Mouse (Mus musculus) neutrophil, adult 65 days (primary cell): Measurements from ENCODE around the gene Akr1c13. TPM values are rescaled to one million over a fixed set of nuclear protein-coding genes. Genes with fewer than 3 reads are reported as not detected.

ENCODE experiments used
- total RNA-seq: library from RNA; stranded (reverse); gene quantifications from 2 replicates; pipeline ENCODE4 v1.2.4, GENCODE M21; 2023

Akr1c13 gene
- 5.3 and 6.9 TPM in 2 replicates for total RNA-seq

GRCm38 (mm10) chr13:4190904-4191303, at the start of gene Akr1c13:
Gene Akr1c13 (plus strand): TSS chr13:4191150.

DNA sequence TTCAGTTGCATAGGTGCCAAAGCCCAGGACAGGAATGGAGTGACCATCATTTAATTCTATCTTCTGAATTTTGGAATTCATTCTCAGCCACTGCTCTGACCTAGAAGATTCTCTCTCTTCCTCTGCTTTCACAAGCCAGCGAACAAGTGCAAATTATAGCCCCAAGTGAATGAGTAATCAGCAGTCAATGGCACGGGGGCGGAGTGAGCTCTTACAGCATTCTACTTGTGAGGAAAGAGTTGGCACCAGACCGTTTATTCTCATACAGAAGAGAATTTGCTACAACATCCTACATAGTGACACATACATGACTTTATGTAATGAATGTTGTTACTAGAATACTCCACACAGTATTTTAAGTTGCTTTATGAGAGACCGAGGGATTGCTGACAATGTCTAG, 40.4 kb upstream of the Akr1c13 start, which contains the start of gene Akr1c18:
Akr1c18 (minus strand) TSS at position 137 of the 400 bp plus-strand sequence.

DNA sequence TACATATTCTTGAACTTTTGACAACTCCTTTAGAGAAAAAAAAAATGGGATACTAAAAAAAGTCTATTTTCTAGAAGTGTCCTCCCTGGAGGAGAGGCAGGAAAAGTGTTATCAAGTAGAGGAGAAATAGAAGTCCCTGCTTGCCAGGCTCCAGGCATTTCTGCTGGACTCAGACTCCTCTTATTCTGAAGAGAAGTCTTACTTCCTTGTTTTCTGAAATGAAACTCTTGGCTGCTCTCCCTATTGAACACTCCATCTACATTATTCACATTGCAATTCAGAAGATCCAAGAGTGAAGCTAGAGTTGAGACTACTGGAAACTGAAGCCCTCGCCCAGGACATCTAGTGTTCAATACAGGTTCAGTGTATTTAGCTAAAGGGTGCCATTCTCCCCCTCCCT, 37.5 kb downstream of the Akr1c13 start, which contains the start of gene Akr1c19:
Akr1c19 (plus strand) TSS at position 260 of the 400 bp plus-strand sequence.

Other genes starting within 250 kb of the Akr1c13 start
- not detected in 2 replicates for gene Ucn3, start 245.8 kb upstream of the Akr1c13 start, total RNA-seq
- not detected in 2 replicates for gene Akr1c14, start 142.1 kb upstream of the Akr1c13 start, total RNA-seq
- 0.36 and 1.2 TPM in 2 replicates for gene Akr1c18, start 40.5 kb upstream of the Akr1c13 start, total RNA-seq
- not detected in 2 replicates for gene Akr1c19, start 37.5 kb downstream of the Akr1c13 start, total RNA-seq
- gene Akr1c12, start 88.3 kb downstream of the Akr1c13 start, total RNA-seq, result not detected in 2 replicates
- gene Akr1c6, start 243.2 kb downstream of the Akr1c13 start, total RNA-seq, result not detected in 2 replicates